Mouse (Mus musculus): ENCODE measurements around the gene Pagr1b.

Gene Pagr1b

DNA sequence TGATC is at the start of gene Pagr1b:
Pagr1b (minus strand) TSS at position 4 of the 5 bp plus-strand sequence.
- no peak for DNase-seq (ENCODE audit: extremely low read depth, low read depth, low spot score)

DNA sequence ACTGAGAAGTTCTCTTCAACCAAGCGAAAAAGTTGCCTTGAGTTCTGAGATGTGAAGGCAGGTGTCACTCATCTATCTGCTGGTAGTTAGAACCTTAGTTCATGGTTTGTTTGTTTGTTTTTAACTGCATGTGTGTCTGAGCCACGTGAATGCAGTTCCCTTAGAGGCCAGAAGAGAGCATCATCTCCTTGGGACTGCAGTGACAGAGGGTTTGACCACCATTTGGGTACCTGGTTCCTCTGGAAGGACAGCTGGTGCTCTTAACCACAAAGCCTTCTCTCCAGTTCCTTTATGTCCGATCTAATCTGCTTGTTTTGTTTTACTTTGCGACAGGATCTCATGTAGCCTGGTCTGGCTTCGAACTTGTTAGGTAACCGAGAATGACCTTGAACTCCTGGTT is 49.3 kb upstream of the Pagr1b start:
- DNase-seq (ENCODE audit: extremely low read depth, low read depth, low spot score): no peak

DNA sequence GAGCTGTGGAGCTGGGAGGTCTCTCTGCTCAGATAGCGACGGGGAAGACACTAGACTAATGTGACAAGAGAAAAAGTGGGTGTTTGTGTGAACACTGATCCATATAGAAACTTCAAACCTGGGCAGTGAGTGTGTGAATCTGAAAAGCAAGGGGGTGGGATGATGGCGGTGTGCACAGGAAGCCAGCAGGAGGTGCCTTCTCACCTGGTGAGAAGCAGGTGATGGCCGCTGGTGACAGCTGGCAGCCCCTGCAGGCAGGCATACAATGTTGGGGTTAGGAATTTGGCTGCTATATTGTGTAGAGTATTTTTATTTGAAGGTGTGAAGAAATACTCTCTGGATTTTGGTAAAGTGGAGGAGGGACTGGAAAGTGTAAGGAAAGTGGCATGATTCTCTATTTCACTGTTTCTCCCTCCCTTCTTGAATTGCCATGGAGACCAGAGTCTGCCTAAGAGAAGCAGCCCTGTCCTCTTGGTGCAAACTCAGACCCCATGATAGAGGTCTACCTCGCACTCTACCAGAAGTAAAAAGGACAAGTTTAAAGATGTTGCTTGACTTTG is 38.8 kb upstream of the Pagr1b start:
- DNase-seq (ENCODE audit: extremely low read depth, low read depth, low spot score): no peak

DNA sequence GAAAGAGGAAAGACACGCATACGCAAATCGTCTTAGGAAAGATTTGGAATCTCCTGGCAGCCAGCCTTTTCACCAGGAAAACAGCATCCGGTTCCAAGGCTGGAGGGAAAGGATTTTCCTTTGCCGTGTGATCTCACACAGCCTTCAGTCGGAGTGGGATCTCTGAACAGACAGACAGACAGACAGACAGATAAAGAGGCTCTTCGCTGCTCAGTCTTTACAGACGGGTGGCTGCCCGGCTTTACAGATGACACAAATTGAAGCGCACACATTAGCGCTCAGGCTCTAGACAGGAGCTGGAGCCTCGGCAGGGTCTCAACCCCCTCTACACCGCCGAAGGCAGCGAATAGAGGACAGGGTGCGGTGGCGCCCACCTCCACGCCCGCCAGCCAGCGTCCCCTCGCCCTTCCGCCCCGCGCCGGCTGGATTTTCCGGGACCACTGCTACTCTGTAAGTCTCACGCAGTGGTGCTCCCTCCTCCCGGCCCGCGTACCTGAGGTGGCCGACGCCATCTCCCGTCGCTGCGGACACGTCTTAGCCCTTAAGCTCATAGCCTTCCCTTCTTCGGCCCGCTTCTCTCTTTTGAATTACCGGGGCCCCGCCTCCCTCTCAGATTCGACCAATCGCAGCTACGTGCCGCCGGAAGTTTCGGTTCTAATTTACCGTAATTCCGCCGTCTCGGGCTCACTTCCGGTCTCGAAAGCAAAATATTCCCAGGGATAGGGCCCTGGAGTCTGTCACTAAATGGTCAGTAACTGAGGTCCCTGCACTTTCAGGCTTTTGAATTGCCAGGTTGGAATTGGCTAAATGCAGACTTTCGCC is 25.8 kb upstream of the Pagr1b start, which contains the start of gene Kif22:
Kif22 (minus strand) TSS at position 621 of the 822 bp plus-strand sequence.
- DNase-seq (ENCODE audit: extremely low read depth, low read depth, low spot score): no peak

DNA sequence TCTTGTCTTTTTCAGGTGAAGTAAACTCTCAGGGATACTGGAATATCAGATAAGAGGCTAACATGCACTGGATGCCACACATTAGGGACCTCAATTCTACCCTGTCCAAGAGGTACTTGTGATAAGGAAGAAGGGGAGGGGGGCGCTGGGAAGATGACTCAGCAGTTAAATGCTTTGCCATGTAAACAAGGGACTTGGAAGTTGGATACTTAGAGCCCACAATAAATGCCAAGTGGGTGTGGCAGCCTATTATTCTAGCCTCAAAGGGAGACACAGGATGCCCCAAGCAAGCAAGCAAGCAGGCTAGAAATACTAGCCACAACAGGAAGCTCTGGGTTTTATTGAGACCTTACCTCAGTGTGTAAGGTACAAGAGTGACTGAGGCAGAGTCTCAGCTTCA is 15.0 kb upstream of the Pagr1b start:
- DNase-seq (ENCODE audit: extremely low read depth, low read depth, low spot score): no peak

DNA sequence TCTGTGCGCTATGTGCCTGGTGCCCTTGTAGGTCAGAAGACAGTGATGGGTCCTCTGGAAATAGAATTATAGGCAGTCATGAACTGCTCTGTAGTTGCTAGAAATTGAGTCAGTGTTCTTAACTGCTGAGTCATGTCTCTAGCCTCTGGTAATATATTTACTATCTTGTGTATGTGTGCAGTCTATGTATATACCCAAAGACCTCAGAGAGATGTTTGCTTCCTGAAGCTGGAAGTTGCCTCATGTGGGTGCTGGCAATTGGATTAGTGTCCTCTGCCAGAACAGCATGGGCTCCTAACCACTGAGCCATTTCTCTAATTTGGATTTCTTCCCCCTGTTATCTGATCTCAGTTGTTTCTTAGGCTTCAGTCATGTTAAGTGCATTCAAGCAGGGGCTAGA is 13.9 kb upstream of the Pagr1b start:
- DNase-seq (ENCODE audit: extremely low read depth, low read depth, low spot score): no peak

DNA sequence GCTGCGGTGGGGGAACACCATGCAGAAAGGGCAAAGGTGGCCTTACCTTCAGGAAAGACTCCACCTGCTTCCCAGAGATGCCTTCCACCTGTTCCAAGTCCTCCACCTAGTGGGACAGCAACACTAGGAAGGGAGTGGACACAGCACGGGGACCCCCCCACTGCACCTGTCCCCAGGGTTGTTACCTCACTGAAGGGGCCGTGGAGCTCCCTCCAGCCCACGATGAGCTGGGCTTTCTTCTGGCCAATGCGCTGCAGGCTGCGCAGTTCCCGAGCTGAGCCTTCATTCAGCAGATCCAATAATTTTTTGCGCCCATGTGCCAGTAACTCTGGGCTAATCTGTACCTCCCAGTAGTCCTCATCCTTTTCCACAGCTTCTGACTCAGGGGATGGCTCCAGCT is 11.6 kb upstream of the Pagr1b start:
- no peak for DNase-seq (ENCODE audit: extremely low read depth, low read depth, low spot score)

DNA sequence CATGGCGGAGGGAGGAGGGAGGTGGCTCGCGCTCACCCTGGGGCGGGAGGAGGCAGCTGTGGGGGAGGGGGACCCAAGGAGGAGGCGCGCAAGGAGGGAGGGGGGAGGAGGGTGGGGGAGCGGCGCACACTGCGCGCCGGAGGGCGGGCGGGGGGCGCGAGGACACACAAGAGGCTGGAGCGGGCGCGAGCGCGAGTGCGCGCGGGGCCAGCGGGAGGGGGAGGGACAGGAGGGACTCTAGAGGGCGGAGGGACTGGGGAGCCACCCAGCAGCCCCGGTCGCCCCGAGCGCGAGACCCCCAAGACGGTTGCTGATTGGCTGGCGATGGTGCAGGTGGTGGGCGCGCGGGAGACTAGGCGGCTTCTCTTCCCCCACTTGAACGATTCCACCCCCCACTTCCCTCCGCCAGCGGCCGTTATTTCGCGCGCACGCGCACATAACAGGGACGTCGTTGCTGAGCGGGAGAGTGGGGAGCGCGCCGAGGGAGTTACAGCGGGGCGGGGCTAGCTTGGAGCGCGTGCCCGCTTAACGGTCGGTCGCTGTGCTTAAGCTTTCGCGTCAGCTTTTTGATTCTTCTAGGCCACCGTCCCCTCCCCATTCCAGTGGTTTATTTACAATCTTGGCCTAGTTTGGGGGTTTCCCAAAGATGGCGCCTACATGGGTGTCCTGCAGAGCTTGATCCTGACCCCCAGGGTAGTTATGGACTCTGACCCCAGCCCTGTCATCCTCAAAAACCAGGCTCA is 10.9 kb upstream of the Pagr1b start, which contains the start of gene Maz:
Maz (minus strand) TSS at position 54 of the 743 bp plus-strand sequence.
- peak; percentile 87 for DNase-seq (ENCODE audit: extremely low read depth, low read depth, low spot score)

DNA sequence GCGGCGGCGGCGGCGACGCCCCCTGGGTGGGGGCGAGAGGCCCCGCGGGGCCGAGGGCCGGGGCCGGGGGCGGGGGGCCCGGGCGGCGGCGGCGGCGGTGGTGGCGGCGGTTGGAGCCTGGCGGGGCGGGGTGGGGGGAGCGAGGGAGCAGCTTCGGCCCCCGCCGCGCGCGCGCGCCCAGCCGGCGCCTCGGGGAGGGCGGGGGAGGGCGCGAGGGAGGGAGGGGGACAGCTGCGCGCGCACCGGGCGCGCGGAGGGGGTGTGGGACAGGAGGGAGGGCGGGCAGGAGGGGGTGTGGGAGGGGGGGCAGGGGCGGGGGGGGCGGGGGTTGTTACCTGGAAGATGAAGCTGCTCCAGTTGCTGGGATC is 10.3 kb upstream of the Pagr1b start:
- DNase-seq (ENCODE audit: extremely low read depth, low read depth, low spot score): no peak

DNA sequence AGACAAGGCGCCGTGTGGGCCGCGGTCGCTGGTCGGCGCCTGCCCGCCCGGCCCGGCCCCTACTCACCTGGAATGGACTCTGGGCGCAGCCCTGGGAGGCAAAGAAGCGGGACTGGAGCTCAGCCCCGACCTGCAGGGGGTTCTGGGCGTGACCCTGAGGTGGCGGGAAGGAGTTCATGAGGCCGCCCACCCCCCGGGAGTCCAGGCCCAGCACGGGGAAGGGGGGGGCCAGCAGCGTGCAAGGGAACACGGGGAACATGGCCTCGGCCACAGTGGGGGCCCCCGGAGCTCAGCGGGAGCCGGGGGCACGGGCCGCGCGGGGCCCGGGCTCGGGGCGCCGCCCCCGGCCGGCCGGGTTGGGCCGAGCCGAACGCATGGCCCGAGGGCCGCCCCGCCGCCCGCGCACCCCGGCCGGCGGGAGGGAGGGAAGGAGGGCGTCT is 9.9 kb upstream of the Pagr1b start:
- no peak for DNase-seq (ENCODE audit: extremely low read depth, low read depth, low spot score)

DNA sequence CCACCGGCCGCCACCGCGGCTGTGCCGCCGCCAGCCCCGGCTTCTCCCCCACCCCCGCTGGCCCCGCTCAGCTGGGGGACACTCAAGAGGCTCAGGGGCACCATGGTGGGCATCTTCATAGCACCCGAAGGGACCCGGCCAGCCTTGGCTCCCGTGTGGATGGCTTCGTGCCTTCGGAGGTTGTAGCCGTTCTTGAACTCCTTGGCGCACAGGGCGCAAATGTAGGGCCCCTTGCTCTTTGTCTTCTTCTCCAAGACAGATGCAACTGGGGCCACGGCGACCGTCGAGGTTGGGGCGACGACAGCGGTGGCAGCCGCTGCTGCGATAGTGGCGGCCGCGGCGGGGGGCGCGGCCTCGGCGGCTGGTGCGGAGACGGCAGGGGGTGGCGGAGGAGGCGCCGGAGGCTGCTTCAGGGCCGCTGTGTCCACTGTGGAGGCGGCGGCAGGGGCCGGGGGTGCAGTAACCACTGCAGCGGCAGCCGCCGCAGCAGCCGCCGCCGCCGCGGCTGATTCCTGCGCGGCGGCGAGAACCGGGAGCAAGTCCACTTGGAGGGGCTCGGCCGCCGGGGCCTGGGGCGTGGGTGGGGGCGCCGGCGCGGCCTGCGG is 9.4 kb upstream of the Pagr1b start:
- DNase-seq (ENCODE audit: extremely low read depth, low read depth, low spot score): no peak

DNA sequence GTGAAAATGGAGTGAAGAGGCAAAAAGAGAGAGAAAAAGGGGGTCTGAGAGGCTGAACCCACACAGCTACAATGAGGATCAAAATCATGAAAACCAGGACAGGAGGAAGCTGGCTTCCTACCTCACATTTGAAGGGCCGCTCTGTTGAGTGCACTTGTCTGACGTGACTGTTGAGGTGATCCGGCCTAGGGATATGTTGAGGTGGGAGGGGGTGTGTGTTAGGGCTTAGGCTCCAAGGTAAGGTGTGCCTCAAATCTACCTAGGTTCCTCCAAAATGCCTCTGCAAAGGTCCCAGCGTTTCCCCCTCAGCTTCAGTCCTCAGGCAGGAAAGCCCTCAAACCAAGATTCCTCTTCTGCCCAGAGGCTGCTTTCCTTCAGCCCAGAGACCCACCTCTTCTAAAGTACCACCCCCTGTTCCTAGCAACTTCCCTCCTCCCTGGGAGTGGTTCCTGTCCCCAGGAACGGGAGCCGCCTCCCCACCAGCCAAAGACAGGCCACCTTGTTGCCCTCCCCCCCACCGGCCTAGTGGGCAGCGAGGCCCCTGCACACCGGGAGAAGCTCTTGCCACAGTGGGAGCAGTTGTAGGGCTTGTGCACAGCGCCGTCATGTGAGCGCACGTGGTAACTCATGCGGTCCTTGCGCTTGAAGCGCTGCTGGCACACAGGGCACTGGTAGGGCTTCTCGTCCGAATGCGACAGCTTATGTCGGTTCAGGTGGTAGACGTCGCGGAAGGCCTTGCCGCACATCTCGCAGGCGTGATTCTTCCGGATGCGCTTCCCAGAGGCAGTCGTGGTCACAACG is 8.7 kb upstream of the Pagr1b start:
- DNase-seq (ENCODE audit: extremely low read depth, low read depth, low spot score): no peak

DNA sequence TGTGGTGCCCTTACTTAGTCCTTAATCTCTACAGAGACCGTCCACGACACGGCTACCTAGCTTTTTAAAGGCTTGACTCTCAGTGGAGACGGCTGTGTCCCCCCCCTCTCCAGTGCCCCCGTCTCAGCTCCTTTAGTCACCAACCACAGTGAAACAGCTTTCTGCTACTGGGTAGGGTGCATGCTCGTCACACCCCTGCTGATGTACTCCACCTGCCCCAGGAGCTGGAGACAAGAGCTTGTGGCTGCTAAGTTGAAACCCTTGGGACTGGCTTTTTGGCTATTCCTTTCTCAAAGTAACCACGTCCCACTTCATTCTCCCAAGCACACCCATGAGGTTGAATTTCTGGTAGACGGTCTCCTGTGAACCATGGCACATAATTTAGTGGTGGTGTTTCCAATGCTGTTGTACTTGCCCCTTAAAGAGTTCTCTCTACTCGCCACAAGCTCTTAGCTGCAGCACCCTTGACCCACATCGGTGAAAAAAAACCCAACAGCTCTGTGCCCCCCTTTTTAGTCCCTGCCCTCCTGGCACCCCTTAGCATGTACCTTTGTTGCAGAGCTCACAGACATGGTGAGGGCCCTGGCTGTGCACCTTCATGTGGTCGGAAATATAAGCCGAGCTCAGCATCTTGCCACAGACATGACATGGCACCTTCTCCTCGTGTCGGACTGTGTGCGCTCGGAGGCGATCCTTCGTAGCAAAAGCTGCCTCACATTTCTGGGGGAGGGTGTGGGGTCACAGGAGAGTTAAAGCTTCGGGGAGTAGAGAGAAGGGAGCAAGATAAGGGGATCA is 7.8 kb upstream of the Pagr1b start:
- DNase-seq (ENCODE audit: extremely low read depth, low read depth, low spot score): no peak

DNA sequence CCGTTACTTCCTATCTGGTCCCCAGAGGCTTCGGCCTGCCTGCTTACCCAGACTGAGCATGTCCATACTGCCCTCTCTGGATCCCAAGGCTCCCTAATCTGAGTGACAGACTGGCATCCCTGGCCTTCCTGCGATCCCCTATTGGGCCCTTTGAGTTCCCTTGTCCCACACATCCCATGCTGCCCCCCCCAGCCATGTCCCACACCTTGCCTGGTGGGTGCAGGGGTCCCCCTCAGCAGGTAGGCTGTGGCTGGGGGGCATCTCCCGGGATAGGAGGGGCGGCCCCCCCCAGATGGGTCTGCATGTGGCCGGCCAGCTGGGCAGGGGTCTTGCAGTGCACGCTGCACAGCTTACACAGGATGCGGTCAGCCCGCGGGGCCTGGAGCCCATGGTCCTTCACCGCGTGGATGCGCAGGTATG is 7.0 kb upstream of the Pagr1b start:
- DNase-seq (ENCODE audit: extremely low read depth, low read depth, low spot score): no peak

DNA sequence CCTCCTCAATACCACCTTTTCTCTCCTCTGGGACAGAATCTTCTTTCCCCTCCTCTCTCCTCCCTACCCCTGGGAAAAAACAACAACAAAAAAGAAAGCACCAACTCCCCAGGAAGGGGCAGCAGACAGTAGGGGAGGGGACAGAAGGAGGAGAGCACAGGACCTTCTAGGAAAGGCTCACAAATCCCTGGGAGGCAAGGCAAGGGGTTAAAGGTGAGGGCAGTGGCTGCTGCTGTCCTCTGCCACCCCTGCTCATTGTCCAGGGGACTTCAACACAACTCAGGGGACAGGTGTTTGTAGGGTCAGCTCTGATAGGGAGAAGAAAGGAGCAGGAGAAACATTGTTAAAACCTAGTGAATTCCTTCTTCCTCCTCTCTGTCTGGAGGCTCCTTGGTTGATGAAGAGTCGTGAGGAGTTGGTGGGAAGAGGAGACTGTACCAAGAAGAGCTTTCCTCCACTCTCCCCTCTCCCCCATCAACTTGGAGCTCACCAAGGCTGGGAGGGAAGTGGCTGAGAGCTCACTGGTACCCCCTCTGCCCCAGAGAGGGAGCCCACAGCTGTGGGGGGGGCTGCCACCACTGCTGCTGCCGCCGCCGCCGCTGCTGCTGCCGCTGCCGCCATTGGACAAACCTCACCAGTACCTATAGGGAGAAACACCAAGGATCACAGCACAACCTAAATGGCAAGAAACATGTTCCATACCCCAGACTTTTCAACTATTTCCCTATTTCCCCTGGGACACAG is 6.4 kb upstream of the Pagr1b start:
- no peak for DNase-seq (ENCODE audit: extremely low read depth, low read depth, low spot score)

DNA sequence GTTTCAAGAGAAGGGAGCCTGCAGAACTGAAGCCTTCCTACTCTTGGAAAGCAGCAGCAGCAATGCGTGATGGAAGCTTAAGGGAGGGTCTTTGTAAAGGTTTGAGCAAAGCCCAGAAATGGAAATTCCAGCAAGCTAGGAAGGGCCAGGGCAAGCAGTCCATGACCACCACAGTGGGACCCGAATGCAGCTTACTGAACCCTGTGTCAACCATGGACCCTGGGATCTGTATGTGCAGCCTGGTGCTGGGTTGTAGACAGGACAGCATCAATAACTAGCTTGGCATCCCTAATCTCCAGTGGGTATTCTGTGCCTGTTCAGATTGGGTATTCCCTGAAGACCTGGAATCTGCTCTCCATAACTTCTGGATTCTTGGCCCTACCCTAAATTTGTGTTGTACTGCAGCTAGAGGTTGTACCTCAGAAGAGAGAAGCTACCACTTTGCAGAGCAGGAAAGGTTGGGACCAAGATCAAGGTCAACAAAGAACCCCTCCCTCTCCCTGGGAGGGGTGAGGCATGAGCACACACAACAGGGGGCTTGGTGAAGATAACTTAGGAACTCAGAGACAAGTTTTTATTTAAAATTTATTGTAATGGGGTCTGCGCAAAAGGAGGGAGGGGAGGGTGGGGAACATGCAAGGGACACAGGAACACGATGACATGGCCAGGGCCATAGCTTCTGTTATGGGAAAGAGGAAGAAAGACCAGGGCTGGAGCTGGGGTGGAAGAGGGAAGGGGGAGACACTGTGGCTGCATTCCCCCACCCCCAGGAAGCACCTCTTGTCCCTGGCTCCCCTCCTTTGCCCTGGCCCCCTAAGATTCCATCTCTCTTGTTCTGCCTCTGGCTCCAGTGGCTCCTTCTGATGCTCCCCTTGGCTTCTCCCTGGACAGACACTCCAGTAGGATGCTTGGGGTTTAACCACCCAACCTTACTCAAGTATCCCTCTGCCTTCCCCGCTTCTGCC is 5.6 kb upstream of the Pagr1b start:
- DNase-seq (ENCODE audit: extremely low read depth, low read depth, low spot score): no peak

DNA sequence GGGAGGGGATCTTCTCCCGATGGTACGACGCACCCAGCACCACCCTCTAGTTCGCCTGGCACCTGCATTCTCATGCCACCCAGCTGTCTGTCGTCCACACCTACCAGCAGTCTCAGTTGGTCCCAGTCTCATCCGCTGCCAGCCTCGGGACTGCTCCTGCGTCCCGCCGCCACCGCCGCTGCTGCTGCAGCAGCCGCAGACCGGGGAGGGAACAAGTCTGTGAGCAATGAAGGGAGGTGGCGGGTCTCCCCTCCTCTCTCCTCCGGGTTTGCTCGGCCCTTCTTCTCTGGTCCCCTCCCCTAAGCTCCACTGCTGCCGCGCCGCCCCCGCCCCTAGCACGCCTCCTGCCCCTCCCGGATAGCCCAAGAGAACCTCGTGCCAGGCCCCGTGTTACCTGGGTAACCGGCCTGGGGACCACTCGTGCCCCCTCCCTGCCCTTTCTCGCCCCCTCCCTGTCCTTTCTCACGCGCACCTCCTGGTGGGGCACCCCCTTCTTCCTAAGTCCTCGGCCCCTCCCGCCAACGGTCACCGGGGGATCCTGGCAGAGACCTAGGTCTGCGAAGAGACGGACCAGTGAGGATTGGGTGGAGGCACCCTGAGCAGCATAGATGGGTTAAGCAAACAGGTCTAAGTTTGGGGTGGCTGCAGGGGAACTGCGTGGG is 4.7 kb upstream of the Pagr1b start, which contains the start of the genes Gm42742 and Prrt2:
Gm42742 (minus strand) TSS at position 197 of the 662 bp plus-strand sequence.
Prrt2 (minus strand) TSS at position 311 of the 662 bp plus-strand sequence.
- no peak for DNase-seq (ENCODE audit: extremely low read depth, low read depth, low spot score)

DNA sequence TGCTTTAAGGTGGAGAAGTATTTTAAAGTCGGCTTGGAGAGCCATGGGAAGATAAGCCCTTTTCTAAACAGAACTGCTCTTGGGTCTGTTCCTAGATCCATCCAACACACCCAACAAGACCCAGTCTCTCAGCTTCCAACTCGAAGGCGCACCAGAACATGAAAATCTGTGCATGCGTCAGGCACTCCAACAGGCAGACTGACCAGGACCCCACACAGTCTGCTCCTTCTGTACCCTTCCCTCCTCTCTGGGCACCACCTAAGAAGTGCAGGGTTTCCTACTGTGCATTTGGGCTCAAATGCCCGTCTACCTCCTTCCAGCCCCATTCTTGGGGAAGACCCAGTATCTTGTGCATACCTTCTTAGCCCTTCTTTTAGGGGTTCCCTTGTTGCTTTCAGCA is 4.2 kb upstream of the Pagr1b start:
- no peak for DNase-seq (ENCODE audit: extremely low read depth, low read depth, low spot score)
